In the genomic region with DNA sequence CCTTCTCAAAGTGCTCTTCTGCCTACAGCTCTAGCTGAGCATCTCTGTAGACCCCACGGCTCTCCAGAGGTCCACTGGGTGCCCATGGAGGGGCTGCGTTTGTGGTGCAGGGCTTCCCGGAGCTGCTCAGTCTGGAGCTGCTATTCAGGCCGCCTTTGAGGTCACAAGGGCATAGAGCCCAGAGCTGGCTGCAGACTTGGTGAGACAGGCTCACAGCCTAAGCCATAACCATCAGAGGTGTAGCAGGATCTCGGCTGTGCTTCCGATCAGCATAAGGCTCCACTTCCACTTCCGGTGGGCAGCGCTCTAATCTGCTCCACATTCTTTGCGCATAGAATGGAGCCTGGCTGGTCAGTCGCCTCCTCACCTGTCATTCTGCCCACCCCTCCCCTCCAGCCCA, we compare ENCODE assay signal across 7 mouse cellular contexts.
"Had no signal": no experiment of that assay in that cellular context is flagged by ENCODE, and none has a peak within 500 bp of the region (broad histone marks: within the 10 kb centered on the region; RNA-seq: fewer than 3 reads in every experiment).

No protein-coding gene starts in this region.

- DNase-seq: kidney, adult 11 months; kidney, adult 9 months; left cerebral cortex, postnatal 4 days; lung, embryonic 14.5 days; lung, postnatal 14 days; right cerebral cortex, postnatal 25 days; thymus, adult 2 months had no signal
